Mouse (Mus musculus) hindbrain, embryonic 16.5 days (tissue): ENCODE results near the gene Zfp365. TPM values are rescaled to one million over a fixed set of nuclear protein-coding genes. Genes with fewer than 3 reads are reported as not detected.

Experiments
- ATAC-seq: fragments of 200-750 bp; cut with Nextera tagmentation; 2 replicates; pipeline ENCODE4 v1.8.0; 2017; ENCODE audit warnings: moderate TSS enrichment, moderate library complexity
- H3K27ac ChIP-seq: fragments of 300-500 bp; sonication (generic); 2 replicates; pipeline ENCODE4 v1.5.1; 2014; ENCODE audit warnings: low read depth, mild to moderate bottlenecking, control low read depth, low read length, moderate library complexity
- H3K27me3 ChIP-seq: fragments of 300-500 bp; sonication (generic); replicated peaks from 2 replicates; pipeline ENCODE4 v1.6.1; 2014; ENCODE audit warnings: low read length; ENCODE audit not compliant: control insufficient read depth, insufficient read depth
- H3K36me3 ChIP-seq: fragments of 300-500 bp; sonication (generic); 2 replicates; pipeline ENCODE4 v1.6.1; 2014; ENCODE audit warnings: mild to moderate bottlenecking, low read length, moderate library complexity, mixed read lengths; ENCODE audit not compliant: control insufficient read depth, insufficient read depth
- H3K4me1 ChIP-seq: fragments of 300-500 bp; sonication (generic); 2 replicates; pipeline ENCODE4 v1.6.1; 2014; ENCODE audit warnings: low read depth, low read length; ENCODE audit not compliant: control insufficient read depth, insufficient read depth
- H3K4me2 ChIP-seq: fragments of 300-500 bp; sonication (generic); 2 replicates; pipeline ENCODE4 v1.6.1; 2014; ENCODE audit warnings: mild to moderate bottlenecking, low read length, control low read depth, moderate library complexity
- H3K4me3 ChIP-seq: fragments of 300-500 bp; sonication (generic); 2 replicates; pipeline ENCODE4 v1.5.1; 2014; ENCODE audit warnings: mild to moderate bottlenecking, low read length, control low read depth, moderate library complexity
- H3K9ac ChIP-seq: fragments of 300-500 bp; sonication (generic); 2 replicates; pipeline ENCODE4 v1.6.1; 2014; ENCODE audit warnings: low read depth, mild to moderate bottlenecking, control low read depth, low read length, moderate library complexity
- H3K9me3 ChIP-seq: fragments of 300-500 bp; sonication (generic); 2 replicates; pipeline ENCODE4 v1.6.1; 2014; ENCODE audit warnings: mild to moderate bottlenecking, low read length, moderate library complexity; ENCODE audit not compliant: control insufficient read depth
- WGBS: fragments of 180-500 bp; shearing (Covaris S2); extraction: QIAGEN DNeasy Blood & Tissue Kit; methylation state at CpG from one replicate; pipeline ENCODE4 v1.1.7; 2014; 5-methylcytosine and 5-hydroxymethylcytosine counted together
- polyA plus RNA-seq: library from polyadenylated mRNA; unstranded; fragments of >200 nt; fragmentation: Nextera tagmentation; extraction: Ambion mirVana; gene quantifications from 2 replicates; pipeline ENCODE4 v1.2.1, GENCODE M21; 2015

The Zfp365 gene
- polyA plus RNA-seq, 1 experiment from 2014 or later: 7.5 TPM

GRCm38 (mm10) chr10:67865063-67865462, 47.4 kb downstream of the Zfp365 start:
- Histone ChIP-seq H3K27me3 (no peaks in the 10 kb centered on the region), H3K4me1 (no peaks in the 10 kb centered on the region), H3K9ac (no peak overlapping the region), H3K36me3 (no peaks in the 10 kb centered on the region), H3K27ac (no peak overlapping the region), H3K4me3 (no peak overlapping the region), H3K9me3 (no peaks in the 10 kb centered on the region), H3K4me2 (no peak overlapping the region)
- WGBS: 85% methylated on average over 3 of the region's 3 CpGs
- ATAC-seq: no peak

GRCm38 (mm10) chr10:67862331-67862730, 50.1 kb downstream of the Zfp365 start:
- no peaks in the 10 kb centered on the region for H3K36me3 ChIP-seq
- no peak for ATAC-seq
- no peak overlapping the region for H3K9ac ChIP-seq
- no peaks in the 10 kb centered on the region for H3K9me3 ChIP-seq
- H3K4me3 ChIP-seq: no peak overlapping the region
- H3K27me3 ChIP-seq: no peaks in the 10 kb centered on the region
- no peaks in the 10 kb centered on the region for H3K4me1 ChIP-seq
- 14% methylated on average over 7 of the region's 7 CpGs for WGBS
- H3K27ac ChIP-seq: no peak overlapping the region
- no peak overlapping the region for H3K4me2 ChIP-seq

GRCm38 (mm10) chr10:67858878-67859277, 53.6 kb downstream of the Zfp365 start:
- H3K4me2 ChIP-seq: no peak overlapping the region
- H3K36me3 ChIP-seq: no peaks in the 10 kb centered on the region
- no peaks in the 10 kb centered on the region for H3K27me3 ChIP-seq
- H3K4me3 ChIP-seq: no peak overlapping the region
- WGBS: 15% methylated on average over 8 of the region's 8 CpGs
- H3K27ac ChIP-seq: no peak overlapping the region
- H3K9me3 ChIP-seq: no peaks in the 10 kb centered on the region
- peak; percentile 83 for ATAC-seq
- no peaks in the 10 kb centered on the region for H3K4me1 ChIP-seq
- no peak overlapping the region for H3K9ac ChIP-seq

- H3K36me3 ChIP-seq: no peaks in the 10 kb centered on the region
- no peak overlapping the region for H3K27ac ChIP-seq
- WGBS: 62% methylated on average over 4 of the region's 4 CpGs
- H3K4me3 ChIP-seq: no peak overlapping the region
- ATAC-seq: no peak
- H3K9ac ChIP-seq: no peak overlapping the region
- H3K4me2 ChIP-seq: no peak overlapping the region
- H3K9me3 ChIP-seq: no peaks in the 10 kb centered on the region
- H3K4me1 ChIP-seq: no peaks in the 10 kb centered on the region
- no peaks in the 10 kb centered on the region for H3K27me3 ChIP-seq
Observed at GRCm38 (mm10) chr10:67857561-67857906, 54.9 kb downstream of the Zfp365 start.

GRCm38 (mm10) chr10:67856791-67857560, 55.5 kb downstream of the Zfp365 start:
- H3K9me3 ChIP-seq: no peaks in the 10 kb centered on the region
- no peaks in the 10 kb centered on the region for H3K4me1 ChIP-seq
- ATAC-seq: no peak
- H3K27me3 ChIP-seq: no peaks in the 10 kb centered on the region
- no peak overlapping the region for H3K4me3 ChIP-seq
- H3K36me3 ChIP-seq: no peaks in the 10 kb centered on the region
- 91% methylated on average over 14 of the region's 14 CpGs for WGBS
- H3K4me2 ChIP-seq: no peak overlapping the region
- H3K9ac ChIP-seq: no peak overlapping the region
- no peak overlapping the region for H3K27ac ChIP-seq

GRCm38 (mm10) chr10:67855760-67856159, 56.7 kb downstream of the Zfp365 start:
- H3K4me3 ChIP-seq: no peak overlapping the region
- no peak overlapping the region for H3K27ac ChIP-seq
- H3K27me3 ChIP-seq: no peaks in the 10 kb centered on the region
- no peak overlapping the region for H3K4me2 ChIP-seq
- 65% methylated on average over 5 of the region's 5 CpGs for WGBS
- H3K4me1 ChIP-seq: no peaks in the 10 kb centered on the region
- no peak for ATAC-seq
- no peak overlapping the region for H3K9ac ChIP-seq
- no peaks in the 10 kb centered on the region for H3K9me3 ChIP-seq
- H3K36me3 ChIP-seq: no peaks in the 10 kb centered on the region

GRCm38 (mm10) chr10:67852411-67852810, 60.1 kb downstream of the Zfp365 start:
- ATAC-seq: no peak
- H3K4me2 ChIP-seq: no peak overlapping the region
- H3K4me1 ChIP-seq: no peaks in the 10 kb centered on the region
- no peaks in the 10 kb centered on the region for H3K36me3 ChIP-seq
- no peaks in the 10 kb centered on the region for H3K9me3 ChIP-seq
- H3K4me3 ChIP-seq: no peak overlapping the region
- no peaks in the 10 kb centered on the region for H3K27me3 ChIP-seq
- no peak overlapping the region for H3K9ac ChIP-seq
- WGBS: 79% methylated on average over 6 of the region's 6 CpGs
- no peak overlapping the region for H3K27ac ChIP-seq

GRCm38 (mm10) chr10:67851079-67851478, 61.4 kb downstream of the Zfp365 start:
- Histone ChIP-seq H3K4me3 (no peak overlapping the region), H3K4me1 (no peaks in the 10 kb centered on the region), H3K27me3 (no peaks in the 10 kb centered on the region), H3K9me3 (no peaks in the 10 kb centered on the region), H3K9ac (no peak overlapping the region), H3K36me3 (no peaks in the 10 kb centered on the region), H3K27ac (no peak overlapping the region), H3K4me2 (no peak overlapping the region)
- ATAC-seq: no peak
- WGBS: 40% methylated on average over 6 of the region's 6 CpGs

- H3K27ac ChIP-seq: no peak overlapping the region
- H3K27me3 ChIP-seq: no peaks in the 10 kb centered on the region
- H3K9ac ChIP-seq: no peak overlapping the region
- no peak overlapping the region for H3K4me2 ChIP-seq
- no peak overlapping the region for H3K4me3 ChIP-seq
- ATAC-seq: no peak
- H3K36me3 ChIP-seq: no peaks in the 10 kb centered on the region
- WGBS: 77% methylated on average over 14 of the region's 14 CpGs
- H3K4me1 ChIP-seq: no peaks in the 10 kb centered on the region
- no peaks in the 10 kb centered on the region for H3K9me3 ChIP-seq
Observed at GRCm38 (mm10) chr10:67846016-67846650, 66.3 kb downstream of the Zfp365 start.
